Mouse (Mus musculus) kidney, adult 18-20 months (tissue): ENCODE data around the gene Zbtb7b.
"Not testable (repeated sequence)": the region's sequence is repeated elsewhere in the genome, so short reads cannot be mapped to it uniquely, and the experiment has no call there.

ENCODE experiments used
- DNase-seq: peaks from one replicate; pipeline ENCODE4 v3.0.0; 2021

Zbtb7b gene

DNA sequence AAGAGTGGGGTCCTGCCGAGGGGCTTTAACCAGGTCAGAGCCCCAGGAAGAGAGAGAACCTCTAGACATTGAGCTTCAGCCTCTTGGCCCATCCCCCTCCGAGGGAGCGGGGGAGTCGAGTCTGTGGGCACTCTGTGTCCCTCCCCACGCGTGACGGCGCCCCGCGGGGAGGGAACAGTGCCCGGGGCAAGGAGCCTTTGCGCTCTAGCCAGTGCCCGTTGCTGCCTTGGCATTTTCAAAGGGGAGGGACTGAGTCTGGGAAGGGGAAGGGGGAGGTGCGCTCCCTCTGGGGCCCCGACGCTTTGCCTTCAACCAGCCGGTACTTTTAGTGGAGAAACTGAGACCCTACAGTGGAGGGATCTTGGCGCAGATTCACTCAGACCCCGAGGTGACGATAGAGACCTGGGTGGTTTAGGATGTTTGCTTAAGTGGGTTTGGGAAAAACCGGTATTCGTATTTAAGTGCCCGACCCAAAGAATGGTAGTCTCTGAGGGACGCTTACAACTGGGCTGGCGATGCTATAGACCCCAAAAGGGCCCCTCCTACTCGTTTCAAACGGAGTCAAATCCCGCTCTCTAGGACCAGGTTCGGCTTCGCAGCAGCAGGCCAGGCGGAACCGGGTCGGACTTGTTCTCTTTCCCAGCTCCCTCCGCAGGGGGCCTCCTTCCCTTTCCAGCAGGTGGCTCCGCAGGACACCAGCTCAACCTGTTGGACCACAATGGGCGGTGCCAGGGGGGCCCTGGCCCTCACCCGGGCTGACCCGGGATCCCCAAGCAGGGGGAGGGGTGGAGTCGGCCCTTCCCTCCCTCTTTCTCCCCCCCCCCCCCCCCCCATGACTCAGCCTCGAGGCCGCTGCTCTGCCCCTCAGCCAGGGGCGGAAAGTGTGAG is at the start of gene Zbtb7b:
Zbtb7b (minus strand) TSS at position 771 of the 888 bp plus-strand sequence.
- peak; percentile 90 for DNase-seq

DNA sequence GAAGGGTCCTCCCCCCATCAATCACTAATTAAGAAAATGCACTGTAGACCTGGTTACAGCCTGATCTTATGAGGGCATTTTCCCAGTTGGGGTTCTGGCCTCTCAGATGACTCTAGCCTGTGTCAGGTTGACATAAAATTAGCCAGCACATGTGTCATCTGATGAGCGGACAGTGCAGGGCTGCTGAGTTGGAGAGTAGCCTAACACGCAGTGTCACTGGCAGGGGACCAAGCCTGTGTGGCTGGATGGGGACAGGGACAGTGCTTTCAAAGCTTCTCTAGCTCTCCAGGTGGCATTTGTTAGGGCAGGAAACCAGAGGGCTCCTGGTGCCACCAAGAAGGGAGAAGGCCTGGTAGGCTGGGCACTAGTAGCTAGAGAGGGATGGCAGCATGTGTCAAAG is 46.1 kb upstream of the Zbtb7b start:
- no peak for DNase-seq

DNA sequence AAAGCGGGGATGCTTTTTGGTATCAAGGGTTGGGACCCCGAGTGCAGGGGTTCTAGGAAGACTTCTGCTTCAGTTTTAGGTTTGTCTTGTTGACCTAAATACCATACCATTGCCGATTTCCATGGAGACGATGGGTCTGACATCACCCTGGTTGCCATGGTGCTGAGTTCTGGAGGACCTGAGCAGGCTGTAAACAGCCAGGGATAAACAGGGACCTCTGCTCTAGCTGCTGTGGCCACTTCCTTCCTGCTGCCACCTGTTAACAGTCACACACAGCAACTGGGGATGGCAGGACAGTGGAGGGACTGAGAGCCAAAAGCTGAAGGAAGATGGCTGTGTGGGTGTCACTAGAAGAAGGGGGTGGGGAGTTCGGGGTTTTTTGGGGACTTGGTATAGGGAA is 42.7 kb upstream of the Zbtb7b start:
- peak; percentile 23 for DNase-seq

DNA sequence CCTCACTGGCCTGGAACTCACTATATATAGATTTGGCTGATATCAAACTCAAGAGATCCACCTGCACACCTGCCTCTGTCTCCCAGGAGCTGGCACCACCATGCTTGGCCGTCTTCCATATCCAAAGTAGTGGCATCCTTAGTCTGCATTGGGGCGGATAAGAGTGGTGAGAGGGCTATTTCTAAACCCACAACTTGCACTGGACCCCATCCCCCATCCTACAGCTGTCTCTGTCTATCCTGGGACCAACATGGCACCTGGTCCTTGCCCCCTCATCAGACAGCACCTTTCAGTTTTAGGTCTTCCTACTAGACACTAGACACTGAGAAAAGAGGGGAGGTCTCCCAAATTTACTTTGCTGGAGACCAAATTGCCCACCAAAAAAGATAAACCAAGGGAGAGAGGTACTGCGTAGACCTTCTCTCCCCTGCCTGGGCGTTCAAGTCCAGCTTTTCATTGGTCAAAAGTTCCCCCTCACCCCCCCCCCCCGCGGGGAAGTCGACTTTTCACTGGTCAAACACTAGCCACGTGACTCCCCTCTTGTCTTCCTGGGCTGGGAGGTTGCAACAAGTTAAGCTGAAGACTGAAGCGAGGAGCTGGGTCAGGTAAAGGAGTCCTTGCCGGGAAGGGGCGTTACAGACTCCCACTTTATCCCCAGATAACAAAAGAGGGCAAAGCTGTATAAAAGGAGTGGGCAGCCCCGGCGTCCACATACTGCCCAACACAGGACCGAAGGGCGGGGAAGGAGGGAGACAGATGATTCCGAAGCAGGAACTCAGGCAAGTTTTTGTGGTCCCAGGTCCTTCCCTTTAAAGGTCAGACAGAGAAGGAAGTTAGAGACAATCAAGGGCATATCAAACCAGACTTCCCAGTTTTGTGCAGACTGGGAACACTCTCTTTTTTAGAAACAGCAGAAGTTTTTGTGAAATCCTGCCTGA is 41.9 kb upstream of the Zbtb7b start, which contains the start of gene Pbxip1:
Pbxip1 (plus strand) TSS at position 531 of the 938 bp plus-strand sequence.
- peak; percentile 76 for DNase-seq

DNA sequence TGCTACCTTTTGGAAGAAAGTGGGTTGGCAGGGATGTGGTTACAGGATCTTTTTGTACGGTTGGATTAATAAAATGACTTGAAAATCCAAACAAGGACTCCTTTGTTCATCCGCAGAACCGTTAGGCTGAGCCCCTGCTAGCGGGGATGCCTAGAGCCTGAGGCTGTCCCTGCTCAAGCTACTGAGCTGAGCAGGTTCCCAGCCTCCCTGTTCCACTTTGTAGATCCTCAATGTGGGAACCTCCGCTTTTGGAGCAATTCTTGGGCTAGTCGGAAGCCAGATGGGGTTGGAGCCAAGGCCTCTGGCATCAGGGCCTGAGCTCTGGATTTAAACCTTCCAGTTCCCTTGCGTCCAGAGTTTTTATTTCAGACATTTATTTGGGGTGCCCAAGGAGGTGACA is 40.5 kb upstream of the Zbtb7b start:
- no peak for DNase-seq

DNA sequence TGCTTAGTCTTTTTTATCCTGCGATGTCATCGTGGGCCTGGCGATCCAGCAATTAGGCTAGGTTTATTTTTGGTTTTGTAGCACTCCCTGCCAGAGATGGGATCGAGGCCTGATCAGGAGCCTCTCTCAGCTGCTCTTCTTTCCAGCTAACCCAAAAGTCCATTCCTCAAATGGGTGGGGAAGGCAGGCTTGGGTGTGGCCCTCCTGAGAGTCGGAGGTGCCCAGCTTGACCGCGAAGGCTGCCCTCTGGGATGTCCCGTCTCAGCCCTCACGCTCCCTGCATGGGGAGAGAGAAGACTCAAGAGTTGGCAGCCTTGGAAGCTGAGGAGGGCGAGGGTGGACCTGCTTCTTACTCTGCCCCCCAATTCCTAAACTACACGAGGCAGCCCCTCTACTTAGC is 40.0 kb upstream of the Zbtb7b start:
- DNase-seq = no peak

DNA sequence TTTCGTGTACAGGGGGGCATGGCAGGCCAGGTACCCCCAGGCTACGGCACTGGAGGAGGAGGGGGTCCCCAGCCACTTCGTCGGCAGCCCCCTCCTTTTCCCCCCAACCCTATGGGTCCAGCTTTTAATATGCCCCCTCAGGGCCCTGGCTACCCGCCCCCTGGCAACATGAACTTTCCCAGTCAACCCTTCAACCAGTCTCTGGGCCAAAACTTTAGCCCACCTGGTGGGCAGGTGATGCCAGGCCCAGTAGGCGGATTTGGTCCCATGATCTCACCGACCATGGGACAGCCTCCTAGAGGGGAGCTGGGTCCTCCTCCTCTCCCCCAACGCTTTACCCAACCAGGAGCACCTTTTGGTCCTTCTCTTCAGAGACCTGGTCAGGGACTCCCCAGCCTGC is 38.0 kb upstream of the Zbtb7b start:
- no peak for DNase-seq

DNA sequence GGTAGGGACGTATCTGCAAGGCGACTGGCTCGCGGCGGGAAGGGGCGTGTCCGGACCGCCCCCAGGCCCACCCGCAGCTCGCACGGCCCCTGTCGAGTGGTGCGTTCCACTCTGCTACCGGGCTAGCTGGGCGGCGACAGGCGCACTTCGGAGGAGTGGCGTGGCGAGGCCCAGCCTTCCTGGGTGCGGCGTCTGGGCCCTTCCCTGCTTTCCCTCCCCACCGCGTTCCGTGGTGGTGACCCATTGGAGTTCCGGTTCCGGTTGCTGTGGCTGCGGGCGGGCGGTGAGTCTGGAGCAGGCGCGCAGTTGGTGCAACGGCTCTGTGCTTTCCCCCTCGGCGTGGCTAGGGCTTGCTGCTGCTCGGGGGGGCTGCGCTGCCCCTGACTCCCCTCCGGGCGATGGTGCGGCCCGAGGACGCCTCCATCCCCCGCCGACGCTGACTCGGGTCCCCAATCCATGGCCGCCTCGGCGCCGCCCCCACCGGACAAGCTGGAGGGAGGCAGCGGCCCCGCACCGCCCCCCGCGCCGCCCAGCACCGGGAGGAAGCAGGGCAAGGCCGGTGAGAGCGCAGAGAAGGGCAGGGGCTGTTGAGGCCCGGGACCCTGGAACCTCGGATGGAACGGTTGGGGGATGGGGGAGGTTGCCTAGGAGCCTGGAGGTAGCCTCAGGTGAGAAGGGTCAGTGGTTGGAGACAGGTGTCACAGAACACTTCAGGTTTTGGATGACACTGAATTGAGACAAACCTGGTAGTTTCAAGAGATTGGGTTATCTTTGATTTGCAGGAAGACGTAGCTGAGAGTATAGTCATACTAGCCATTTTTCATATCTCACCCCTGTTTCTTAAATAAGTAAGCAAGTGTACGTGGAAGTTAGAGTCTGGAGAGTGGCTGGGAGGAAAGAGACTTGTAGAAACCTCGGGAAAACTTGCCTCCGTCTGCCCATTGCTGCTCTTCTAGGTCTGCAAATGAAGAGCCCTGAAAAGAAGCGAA is 35.9 kb upstream of the Zbtb7b start, which contains the start of gene Pygo2:
Pygo2 (plus strand) TSS at position 44 of the 989 bp plus-strand sequence.
- peak; percentile 94 for DNase-seq

DNA sequence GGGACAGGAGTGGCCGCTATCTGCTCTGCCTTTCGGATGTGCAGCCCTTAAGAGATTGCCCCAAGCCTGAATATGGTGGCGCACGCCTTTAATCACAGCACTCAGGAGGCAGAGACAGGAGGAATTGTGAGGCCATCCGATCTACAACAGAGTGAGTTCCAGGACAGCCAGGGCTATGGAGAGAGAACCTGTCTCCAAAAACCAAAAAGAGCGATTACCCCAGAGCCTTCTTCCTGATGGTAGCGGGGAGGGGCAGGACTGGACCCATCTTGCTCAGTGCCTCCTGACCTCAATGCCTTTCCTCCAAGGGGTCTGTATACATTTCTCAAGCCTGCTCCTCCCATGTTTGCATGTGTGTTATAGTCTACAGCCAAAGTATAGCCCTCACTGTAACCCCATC is 34.4 kb upstream of the Zbtb7b start:
- DNase-seq = not testable (repeated sequence)

DNA sequence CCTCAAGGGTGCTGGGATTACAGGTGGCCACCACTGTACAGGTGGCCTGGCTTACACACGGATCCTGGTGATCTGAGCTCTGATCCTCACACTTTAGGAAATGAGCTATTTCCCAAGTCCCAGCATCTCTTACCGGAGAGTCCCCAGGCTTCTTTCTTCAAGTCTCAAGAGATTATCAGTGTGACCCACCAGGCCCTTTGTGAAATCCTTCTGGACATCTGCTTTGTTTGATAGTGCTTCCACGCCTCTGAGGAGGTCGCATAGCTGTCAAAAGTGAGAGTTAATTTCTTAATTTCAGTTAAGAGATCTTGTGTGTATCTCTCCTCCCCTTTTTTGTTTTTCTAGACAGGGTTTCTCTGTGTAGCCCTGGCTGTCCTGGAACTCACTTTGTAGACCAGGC is 31.3 kb upstream of the Zbtb7b start:
- DNase-seq = no peak

DNA sequence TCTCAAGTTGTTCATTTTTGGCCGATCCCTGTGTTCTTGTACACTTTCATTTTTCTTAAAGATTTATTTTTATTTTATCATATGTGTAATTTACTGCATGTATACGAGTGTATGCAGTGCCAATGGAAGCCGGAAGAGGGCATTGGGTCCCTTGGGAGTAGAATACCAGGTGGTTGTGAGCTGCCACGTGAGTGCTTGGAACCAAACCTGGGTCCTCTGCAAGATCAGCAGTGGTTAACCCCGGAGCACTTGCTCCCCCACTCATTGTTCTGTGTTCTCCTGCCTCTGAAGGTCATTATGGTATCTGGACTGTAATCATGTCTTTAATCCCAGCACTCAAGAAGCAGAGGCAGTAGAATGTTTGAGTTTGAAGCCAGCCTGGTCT is 30.6 kb upstream of the Zbtb7b start:
- no peak for DNase-seq

DNA sequence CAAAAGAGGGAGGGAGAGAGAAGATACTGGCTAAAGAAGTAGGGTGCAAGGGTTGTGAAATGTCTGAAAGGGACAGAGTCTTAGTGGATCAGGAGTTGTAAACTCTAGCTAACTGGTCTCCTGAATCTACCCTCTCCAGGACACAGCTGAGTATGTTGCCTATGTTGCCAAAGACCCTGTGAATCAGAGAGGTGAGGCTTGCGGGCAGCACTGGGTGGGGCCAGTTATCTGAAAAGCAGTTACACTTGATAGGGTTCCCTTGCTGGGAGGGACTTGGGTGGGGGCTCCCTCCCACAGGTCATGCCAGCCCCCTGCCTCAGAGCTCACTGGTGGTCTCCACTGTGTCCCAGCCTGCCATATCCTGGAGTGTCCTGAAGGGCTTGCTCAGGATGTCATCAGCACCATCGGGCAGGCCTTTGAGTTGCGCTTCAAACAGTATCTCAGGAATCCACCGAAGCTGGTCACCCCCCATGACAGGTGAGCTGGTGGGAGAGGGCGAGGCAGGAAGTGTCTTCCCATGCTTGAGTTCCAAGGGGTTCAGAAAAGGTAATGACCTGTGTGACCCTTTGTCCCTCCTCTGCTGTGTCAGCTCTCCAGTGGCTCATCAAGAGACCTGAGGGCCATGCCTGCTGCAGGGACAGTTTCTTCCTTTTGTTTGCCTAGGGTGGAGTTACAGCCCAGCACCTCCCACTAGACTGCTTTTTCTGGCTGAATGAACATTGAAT is 30.0 kb upstream of the Zbtb7b start:
- DNase-seq = no peak

DNA sequence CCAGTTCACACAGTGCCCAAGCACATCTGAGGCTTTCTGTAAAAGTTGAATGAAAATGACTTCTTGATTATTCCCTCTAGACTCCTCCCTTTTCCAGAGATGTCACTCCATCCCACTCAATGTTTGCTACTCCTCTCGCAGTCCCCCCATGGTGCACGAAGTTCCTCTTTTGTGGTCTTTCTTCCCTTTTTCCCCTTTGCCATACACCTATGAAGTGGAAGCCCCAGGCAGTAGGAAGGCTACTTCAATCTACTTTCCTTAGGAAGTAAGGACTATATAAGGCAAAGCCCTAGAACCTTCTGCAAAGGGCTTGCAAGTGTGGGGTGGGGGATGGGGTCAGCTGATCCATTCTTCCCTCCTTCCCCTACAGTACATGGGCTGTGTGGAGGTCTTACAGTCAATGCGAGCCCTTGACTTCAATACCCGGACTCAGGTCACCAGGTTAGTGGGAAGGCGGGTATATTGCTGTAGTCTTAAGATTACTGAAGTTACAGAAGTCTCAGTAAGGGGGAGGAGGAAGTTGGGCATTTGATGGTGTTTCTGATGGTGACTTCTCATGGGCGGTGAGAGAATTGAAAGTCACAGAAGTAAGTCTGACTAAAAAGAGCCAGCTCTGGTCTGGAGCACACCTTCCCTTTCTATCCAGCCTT is 28.1 kb upstream of the Zbtb7b start:
- DNase-seq = no peak

DNA sequence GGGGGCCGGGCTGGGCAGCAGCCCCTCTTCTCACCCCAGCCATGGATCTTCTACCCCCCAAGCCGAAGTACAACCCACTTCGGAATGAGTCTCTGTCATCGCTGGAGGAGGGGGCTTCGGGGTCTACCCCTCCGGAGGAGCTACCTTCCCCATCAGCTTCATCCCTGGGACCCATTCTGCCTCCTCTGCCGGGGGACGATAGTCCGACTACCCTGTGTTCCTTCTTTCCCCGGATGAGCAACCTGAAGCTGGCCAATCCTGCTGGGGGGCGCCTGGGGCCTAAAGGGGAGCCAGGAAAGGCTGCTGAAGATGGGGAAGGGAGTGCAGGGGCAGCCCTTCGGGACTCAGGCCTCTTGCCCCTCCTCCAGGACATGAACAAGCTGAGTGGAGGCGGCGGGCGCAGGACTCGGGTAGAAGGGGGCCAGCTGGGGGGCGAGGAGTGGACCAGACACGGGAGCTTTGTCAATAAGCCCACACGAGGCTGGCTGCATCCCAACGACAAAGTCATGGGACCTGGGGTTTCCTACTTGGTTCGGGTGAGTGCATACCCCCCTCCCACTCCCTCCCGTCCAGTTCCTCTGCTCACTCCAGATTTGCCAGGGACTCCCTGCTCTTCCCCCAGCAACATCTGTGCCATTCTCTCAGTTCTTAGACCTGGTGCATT is 27.4 kb upstream of the Zbtb7b start:
- DNase-seq = no peak

DNA sequence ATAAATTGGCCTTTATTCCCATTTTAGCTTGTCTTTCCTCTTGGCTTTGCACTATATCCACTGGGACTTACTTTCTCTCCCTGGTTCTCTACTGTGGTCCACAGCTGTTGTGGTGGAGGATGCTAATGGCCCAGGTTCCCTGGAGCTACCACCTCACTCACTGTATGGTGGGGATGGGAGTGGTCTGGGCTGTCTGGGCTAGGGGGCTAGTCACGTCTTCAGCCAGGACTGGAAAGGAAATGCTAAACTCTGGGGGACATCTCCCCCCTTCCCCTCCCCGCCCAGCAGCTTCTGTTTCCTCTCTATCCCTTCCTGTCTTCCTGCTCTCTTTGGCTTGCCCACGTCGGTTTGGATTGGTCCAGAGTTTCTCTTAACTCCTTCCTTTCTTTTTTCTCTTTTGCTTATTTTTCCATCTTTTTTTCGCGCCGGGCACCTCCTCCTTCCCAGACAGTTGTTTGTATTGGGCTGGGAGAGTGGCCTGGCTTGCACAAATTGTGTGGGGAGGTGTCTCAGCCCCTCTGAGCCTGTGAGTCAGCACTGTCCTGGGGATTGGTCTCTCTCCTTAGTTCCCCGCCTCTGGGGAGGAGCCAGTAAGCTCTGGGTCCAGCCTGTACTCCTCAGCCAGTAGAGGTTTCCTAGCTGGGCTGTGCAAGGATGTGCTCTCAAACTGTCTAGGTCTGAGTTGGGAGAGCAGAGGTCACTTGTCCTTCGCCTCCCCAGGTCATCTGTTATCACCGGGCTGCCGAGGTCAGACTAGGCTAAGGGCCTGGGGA is 26.6 kb upstream of the Zbtb7b start:
- peak; percentile 65 for DNase-seq

DNA sequence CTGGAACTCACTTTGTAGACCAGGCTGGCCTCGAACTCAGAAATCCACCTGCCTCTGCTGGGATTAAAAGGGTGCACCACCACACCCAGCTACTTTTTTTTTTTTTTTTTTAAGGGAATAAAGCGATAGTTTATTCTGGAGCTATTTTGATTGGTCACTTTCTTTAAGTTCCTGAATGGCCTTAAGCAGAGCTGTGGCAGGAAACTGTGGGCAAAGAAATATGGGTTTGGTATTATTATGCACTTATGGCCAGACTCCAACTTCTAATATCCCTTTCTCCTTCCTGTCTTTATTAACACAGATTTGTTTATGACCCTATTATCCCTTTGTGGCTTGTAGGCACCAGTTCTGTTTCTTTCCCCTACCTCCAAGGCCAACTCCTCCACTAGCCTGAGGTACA is 25.8 kb upstream of the Zbtb7b start:
- no peak for DNase-seq

DNA sequence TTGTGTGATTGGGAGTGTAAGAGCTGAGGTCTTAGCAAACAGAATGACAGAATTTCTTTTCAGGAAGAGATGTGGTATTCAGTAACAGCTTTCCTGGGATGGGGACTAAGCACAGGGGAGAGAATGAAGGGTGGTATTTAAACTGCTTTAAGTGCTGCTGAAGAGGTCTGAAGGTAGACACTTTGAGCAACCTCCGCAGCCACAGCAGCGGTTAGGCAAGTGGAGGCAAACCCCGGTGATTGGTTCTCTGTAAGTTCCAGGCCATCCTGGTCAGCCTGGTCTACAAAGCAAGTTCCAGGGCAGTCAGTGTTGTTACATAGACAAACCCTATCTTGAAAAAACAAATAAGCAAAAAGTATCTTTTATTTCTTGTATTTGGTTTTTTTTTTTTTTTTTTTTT is 25.4 kb upstream of the Zbtb7b start:
- DNase-seq = no peak

DNA sequence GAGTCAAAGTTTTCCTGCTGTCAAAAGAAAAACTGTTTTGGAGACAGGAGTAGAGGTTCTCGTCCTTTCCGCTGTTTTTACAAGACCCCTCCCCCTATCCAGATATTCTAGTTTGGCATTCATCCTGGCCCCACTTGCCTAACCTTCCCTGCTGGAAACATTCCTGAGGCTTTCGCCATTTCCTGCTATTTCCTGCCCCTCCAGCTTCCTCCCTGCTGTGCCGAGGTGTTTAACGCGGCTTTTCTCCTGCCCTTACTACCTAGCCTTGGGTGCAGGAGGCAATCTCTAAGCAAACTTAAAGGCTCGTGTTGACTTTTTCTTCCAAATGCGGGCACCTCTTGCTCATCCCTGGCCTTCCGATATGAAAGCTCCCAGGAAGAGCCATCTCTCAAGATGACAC is 25.0 kb upstream of the Zbtb7b start:
- peak; percentile 66 for DNase-seq

DNA sequence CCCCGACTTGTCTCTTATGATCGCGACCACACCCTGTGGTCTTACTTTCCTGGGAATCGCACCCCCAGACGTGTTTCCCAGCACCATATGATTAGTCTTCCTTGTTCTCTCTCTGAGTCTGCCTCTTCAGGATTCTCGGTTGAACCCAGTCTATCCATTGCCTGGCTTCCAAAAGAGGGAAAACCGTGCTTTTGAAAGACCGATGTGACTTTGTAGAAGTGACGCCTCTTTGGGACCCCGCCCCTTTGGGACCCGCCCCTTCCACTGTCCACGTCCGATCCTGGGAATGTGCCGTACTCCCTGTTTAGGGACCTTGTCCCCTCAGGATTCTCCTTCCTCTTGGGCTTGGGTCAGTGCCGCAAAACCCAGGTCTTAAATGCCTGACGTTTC is 24.3 kb upstream of the Zbtb7b start:
- DNase-seq = peak; percentile 84
